Mouse (Mus musculus): ENCODE results near the gene N4bp2l2. TPM values are rescaled to one million over a fixed set of nuclear protein-coding genes. Genes with fewer than 3 reads are reported as not detected.

N4bp2l2 gene
- polyA plus RNA-seq, 1 experiment from 2014 or later, result 35.5 TPM

DNA sequence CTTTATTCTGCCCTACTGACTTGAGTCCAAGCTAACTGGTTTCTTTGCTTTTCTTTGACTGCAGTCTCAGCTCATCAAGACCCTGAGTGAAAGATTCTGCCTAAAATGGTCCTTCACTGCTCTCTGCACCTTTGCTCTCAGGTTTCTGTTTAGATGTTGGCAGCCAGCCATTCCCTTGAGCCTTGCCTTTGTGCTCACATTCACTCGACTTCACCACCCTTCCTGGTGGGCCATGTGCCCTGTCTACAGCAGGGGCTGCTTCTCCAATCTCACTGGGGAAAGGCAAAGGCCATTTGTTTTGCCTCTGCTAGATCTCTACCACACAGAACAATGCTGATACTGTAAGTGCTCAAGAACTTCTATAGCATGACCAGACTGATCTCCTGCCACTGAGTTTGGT lies 43.2 kb downstream of the N4bp2l2 start:
- H3K4me3 ChIP-seq, result no peak overlapping the region
- no peaks in the 10 kb centered on the region for H3K4me1 ChIP-seq
- H3K27ac ChIP-seq, result no peak overlapping the region
- H3K27me3 ChIP-seq (ENCODE audit: low read depth, poor library complexity, severe bottlenecking), result no peaks in the 10 kb centered on the region
- H3K36me3 ChIP-seq, result no peaks in the 10 kb centered on the region; the same call in 1 of the 2 replicates
- WGBS, result 65% methylated on average over 1 of the region's 1 CpGs
- no peaks in the 10 kb centered on the region for H3K9me3 ChIP-seq (replicated peaks)
- no peak for DNase-seq (ENCODE audit: low spot score)

DNA sequence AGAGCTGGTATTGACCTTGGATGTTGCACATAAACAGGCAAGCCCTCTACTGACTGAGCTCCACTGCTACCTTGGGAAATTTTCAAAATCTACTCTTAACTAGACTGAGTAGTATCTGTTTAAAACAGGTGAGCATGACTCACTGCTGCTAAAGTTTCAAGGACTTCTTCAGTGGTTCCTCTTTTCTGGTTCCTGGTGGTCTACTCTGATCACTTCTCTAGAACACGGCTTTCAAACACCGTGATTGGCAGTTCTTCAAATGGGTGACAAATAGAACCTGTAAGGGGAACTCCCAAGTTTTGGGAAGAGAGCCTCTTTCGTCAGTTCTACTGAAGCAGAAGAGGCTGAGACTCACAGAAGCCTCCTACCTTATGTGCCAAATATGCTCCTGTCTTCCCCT lies 44.4 kb downstream of the N4bp2l2 start:
- Histone ChIP-seq H3K36me3 (no peaks in the 10 kb centered on the region; the same call in 1 of the 2 replicates), H3K9me3 (replicated peaks) (no peaks in the 10 kb centered on the region), H3K27ac (no peak overlapping the region), H3K27me3 (ENCODE audit: low read depth, poor library complexity, severe bottlenecking) (no peaks in the 10 kb centered on the region), H3K4me3 (no peak overlapping the region), H3K4me1 (no peaks in the 10 kb centered on the region)
- 91% methylated on average over 3 of the region's 3 CpGs for WGBS
- no peak for DNase-seq (ENCODE audit: low spot score)

DNA sequence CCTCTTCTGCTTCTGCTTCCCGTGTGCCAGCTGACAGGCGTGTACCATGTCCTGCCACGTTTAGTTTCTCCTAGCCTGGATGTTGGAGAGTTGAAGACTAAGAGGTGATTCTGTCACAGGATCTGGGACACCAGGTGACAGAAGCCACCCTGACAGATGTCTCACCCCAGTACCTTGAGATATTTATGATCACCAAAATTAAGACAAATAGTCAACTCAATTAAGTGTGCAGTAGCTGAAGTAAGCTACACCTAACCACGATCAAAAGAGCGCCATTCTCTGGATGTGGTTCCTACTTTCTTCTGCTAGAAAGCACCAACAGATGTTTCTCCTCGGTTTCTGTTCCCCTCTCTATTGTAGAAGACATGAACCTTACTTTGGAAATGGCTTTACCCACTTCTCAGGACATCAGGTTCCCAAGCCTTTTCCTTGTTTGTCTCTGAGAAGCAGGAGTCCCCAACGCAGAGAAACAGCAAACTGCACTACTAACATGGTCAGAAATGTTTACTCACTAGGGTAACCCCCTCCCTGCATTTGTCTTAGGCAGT lies 45.3 kb downstream of the N4bp2l2 start:
- 90% methylated on average over 7 of the region's 7 CpGs for WGBS
- Histone ChIP-seq H3K27ac (no peak overlapping the region), H3K9me3 (replicated peaks) (no peaks in the 10 kb centered on the region), H3K4me1 (no peaks in the 10 kb centered on the region), H3K27me3 (ENCODE audit: low read depth, poor library complexity, severe bottlenecking) (no peaks in the 10 kb centered on the region), H3K4me3 (no peak overlapping the region), H3K36me3 (no peaks in the 10 kb centered on the region; the same call in 1 of the 2 replicates)
- DNase-seq (ENCODE audit: low spot score), result no peak

DNA sequence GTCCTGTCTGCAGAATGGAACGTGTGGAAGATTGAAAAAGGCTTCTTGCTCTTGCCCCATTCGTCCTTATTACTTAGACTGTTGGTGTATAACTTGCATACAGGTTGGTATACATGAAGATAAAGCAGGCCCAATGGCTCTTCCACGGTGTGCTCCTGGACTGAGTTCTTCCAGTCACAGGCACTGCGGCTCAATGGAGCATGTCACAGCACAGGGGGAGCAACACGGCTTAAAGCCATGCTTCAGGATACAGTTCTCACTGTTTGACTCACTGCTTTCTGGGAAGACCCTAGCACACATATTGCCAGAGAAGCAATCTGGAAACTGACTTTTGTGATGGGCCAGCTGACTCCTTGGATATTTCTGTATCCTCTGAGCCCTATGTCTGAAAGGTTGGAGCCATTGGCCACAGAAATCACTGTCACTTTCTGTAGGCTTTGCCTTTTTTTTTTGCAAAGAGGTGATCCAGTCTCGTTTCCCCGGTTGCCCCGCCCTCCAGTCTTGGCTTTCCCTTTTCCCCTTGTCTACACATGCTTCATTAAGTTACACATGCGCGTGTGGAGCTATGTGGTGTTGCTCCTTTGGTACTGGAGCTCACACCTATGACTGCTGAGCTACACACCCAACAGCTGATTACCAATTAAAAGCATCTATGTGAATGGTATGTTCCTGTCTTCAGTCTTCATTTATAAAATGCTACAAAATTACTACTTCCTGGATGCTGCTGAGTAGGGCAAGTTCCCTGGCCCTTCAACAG lies 47.2 kb downstream of the N4bp2l2 start:
- H3K36me3 ChIP-seq, result no peaks in the 10 kb centered on the region
- no peaks in the 10 kb centered on the region for H3K4me1 ChIP-seq
- H3K27me3 ChIP-seq (ENCODE audit: low read depth, poor library complexity, severe bottlenecking), result no peaks in the 10 kb centered on the region
- 92% methylated on average over 10 of the region's 10 CpGs for WGBS
- no peak overlapping the region for H3K27ac ChIP-seq
- DNase-seq (ENCODE audit: low spot score), result no peak
- no peak overlapping the region for H3K4me3 ChIP-seq
- H3K9me3 ChIP-seq (replicated peaks), result no peaks in the 10 kb centered on the region

DNA sequence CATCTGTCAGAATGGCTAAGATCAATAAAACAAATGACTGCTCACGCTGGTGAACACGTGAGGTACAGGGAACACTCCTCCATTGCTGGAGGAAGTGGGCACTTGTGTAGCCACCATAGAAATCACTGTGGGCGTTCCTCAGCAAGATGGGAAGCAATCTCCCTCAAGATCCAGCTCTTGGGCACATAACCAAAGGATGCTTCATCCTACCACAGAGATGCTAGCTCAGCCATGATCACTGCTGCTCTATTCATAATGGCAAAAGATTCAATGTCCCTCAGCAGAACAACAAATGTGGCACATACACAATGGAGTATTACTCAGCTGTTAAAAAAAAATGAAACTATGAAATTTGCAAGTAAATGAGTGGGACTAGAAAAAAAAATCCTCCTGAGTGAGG lies 49.3 kb downstream of the N4bp2l2 start:
- DNase-seq (ENCODE audit: low spot score), result no peak
- H3K4me1 ChIP-seq, result 0 out of 2 replicates have a peak, but pooled peaks cover 4% of the 10 kb centered on the region
- H3K9me3 ChIP-seq (replicated peaks), result no peaks in the 10 kb centered on the region
- no peaks in the 10 kb centered on the region for H3K27me3 ChIP-seq (ENCODE audit: low read depth, poor library complexity, severe bottlenecking)
- H3K27ac ChIP-seq, result no peak overlapping the region
- no peak overlapping the region for H3K4me3 ChIP-seq
- 89% methylated on average over 3 of the region's 3 CpGs for WGBS
- no peaks in the 10 kb centered on the region for H3K36me3 ChIP-seq

DNA sequence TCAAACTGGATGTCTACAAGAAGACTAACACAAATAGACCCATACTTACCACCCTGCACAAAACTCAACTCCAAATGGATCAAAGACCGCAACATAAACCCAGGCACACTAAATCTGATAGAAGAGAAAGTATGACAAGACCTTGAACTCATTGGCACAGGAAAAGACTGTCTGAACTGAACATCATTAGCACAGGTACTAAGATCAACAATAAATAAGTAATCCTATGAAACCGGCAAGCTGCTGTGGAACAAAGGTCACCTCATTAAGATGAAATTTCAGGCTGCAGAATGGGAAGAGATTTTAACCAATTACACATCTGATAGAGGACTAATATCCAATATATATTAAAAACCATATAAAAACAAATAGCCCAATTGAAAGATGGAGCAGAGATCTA lies 49.8 kb downstream of the N4bp2l2 start:
- Histone ChIP-seq H3K27ac (no peak overlapping the region), H3K27me3 (ENCODE audit: low read depth, poor library complexity, severe bottlenecking) (no peaks in the 10 kb centered on the region), H3K4me1 (0 out of 2 replicates have a peak, but pooled peaks cover 6% of the 10 kb centered on the region), H3K36me3 (no peaks in the 10 kb centered on the region), H3K9me3 (replicated peaks) (no peaks in the 10 kb centered on the region), H3K4me3 (no peak overlapping the region)
- 91% methylated on average over 2 of the region's 2 CpGs for WGBS
- no peak for DNase-seq (ENCODE audit: low spot score)

DNA sequence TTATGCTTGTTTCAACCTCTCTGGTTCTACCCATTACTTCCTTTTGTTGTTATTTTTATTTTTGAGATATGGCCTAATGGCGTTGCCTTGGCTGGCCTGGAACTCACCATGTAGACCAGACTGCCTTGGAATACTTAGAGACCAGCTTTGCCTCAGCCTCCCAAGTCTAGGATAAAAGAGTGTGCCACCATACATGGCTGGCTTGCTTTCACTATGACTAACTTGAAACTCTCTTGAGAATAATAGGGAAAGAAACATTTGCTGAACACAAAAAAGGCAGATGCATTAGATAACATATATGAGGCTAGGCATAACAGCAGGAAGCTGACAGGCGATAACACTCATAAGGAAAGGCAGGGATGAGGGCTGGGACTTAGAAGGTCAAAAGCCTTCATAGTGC lies 51.9 kb downstream of the N4bp2l2 start:
- Histone ChIP-seq H3K4me3 (no peak overlapping the region), H3K27me3 (ENCODE audit: low read depth, poor library complexity, severe bottlenecking) (no peaks in the 10 kb centered on the region), H3K9me3 (replicated peaks) (no peaks in the 10 kb centered on the region), H3K27ac (no peak overlapping the region), H3K4me1 (0 out of 2 replicates have a peak, but pooled peaks cover 6% of the 10 kb centered on the region), H3K36me3 (no peaks in the 10 kb centered on the region)
- 85% methylated on average over 2 of the region's 2 CpGs for WGBS
- no peak for DNase-seq (ENCODE audit: low spot score)

DNA sequence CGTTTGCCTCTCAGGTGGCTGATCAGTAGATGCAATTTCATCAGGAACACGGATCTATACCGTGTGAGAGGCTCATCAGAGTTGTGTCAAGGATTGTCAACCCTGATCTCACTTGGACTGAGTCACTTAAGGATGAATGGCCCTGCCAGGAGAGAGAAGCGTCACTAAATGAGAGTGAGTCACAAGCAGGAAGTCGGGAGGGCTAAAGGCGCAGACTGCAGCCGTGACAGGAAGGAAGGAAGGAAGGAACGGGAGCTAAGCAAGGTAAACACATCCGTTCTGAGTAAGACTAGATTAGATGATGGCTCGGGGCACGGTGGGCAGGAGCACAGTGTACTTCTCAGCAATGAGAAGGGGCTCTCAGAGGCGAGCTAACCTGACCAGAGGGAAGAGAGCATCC lies 54.3 kb downstream of the N4bp2l2 start:
- no peak overlapping the region for H3K4me3 ChIP-seq
- no peaks in the 10 kb centered on the region for H3K27me3 ChIP-seq (ENCODE audit: low read depth, poor library complexity, severe bottlenecking)
- H3K36me3 ChIP-seq, result no peaks in the 10 kb centered on the region
- no peaks in the 10 kb centered on the region for H3K9me3 ChIP-seq (replicated peaks)
- no peak overlapping the region for H3K27ac ChIP-seq
- 73% methylated on average over 12 of the region's 12 CpGs for WGBS
- DNase-seq (ENCODE audit: low spot score), result no peak
- 0 out of 2 replicates have a peak, but pooled peaks cover 6% of the 10 kb centered on the region for H3K4me1 ChIP-seq

DNA sequence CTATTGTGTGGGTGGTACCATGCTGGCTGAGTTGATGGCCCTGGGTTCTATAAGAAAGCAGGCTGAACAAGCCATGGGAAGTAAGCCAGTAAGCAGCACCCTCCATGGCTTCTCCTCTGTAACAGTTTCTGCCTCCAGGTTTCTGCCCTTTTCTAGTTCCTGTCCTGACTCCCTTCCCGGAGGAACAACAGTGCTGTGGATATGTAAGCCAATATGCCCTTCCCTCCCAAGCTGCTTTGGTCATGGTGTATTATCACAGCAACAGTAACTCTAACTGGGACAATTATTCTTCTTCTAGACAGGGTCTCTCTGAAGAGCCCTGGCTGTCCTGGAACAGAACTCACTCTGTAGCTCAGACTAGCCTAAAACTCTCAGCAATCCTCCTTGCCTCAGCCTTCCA lies 54.8 kb downstream of the N4bp2l2 start:
- H3K27ac ChIP-seq, result no peak overlapping the region
- DNase-seq (ENCODE audit: low spot score), result no peak
- H3K4me1 ChIP-seq, result 0 out of 2 replicates have a peak, but pooled peaks cover 6% of the 10 kb centered on the region
- 92% methylated on average over 1 of the region's 1 CpGs for WGBS
- H3K9me3 ChIP-seq (replicated peaks), result no peaks in the 10 kb centered on the region
- no peaks in the 10 kb centered on the region for H3K36me3 ChIP-seq
- no peaks in the 10 kb centered on the region for H3K27me3 ChIP-seq (ENCODE audit: low read depth, poor library complexity, severe bottlenecking)
- no peak overlapping the region for H3K4me3 ChIP-seq

DNA sequence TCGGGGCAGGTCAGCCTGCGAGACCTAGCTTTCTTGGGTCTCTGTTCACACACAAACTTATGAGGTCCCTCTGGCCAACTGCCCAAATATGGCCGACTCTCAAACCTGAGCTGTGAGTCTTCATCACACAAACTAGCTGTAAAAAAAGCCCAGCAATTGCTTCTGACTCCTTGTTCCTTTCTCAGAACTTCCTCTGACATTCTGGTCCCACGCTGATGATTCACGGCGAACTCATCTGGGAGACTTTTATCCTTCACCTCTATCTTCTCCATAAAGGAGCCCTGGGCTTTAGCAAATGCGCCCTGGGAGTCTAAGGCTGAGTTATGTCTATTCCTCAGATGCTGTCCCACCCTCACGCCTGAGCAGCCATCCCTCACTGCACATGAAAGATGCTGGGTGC lies 58.4 kb downstream of the N4bp2l2 start:
- no peaks in the 10 kb centered on the region for H3K36me3 ChIP-seq
- DNase-seq (ENCODE audit: low spot score), result no peak
- H3K27me3 ChIP-seq (ENCODE audit: low read depth, poor library complexity, severe bottlenecking), result no peaks in the 10 kb centered on the region
- no peak overlapping the region for H3K4me3 ChIP-seq
- 0 out of 2 replicates have a peak, but pooled peaks cover 6% of the 10 kb centered on the region for H3K4me1 ChIP-seq
- H3K27ac ChIP-seq, result no peak overlapping the region
- WGBS, result 94% methylated on average over 8 of the region's 8 CpGs
- H3K9me3 ChIP-seq (replicated peaks), result no peaks in the 10 kb centered on the region

DNA sequence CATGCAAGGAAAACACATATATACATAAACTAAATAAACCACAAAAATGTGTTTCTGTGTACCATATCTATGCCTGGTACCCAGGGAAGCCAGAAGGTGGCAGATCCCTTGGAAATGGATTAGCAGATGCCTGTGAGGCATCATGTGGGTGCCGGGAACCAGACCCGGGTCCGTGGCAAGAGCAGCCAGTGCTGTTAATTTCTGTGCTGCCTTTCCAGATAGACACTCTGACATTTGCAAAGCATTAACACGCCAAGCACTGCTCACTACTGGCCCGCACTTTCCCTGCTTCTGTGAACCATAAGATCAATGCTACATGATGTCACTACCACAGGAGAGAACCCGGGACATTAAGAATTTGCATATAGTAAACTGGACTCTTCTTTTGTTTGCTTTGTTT lies 59.9 kb downstream of the N4bp2l2 start:
- WGBS, result 94% methylated on average over 6 of the region's 6 CpGs
- Histone ChIP-seq H3K9me3 (replicated peaks) (no peaks in the 10 kb centered on the region), H3K36me3 (no peaks in the 10 kb centered on the region), H3K4me3 (no peak overlapping the region), H3K27ac (no peak overlapping the region), H3K27me3 (ENCODE audit: low read depth, poor library complexity, severe bottlenecking) (no peaks in the 10 kb centered on the region), H3K4me1 (peaks cover 3% of the 10 kb centered on the region; the same call in 1 of the 2 replicates)
- DNase-seq (ENCODE audit: low spot score), result no peak

DNA sequence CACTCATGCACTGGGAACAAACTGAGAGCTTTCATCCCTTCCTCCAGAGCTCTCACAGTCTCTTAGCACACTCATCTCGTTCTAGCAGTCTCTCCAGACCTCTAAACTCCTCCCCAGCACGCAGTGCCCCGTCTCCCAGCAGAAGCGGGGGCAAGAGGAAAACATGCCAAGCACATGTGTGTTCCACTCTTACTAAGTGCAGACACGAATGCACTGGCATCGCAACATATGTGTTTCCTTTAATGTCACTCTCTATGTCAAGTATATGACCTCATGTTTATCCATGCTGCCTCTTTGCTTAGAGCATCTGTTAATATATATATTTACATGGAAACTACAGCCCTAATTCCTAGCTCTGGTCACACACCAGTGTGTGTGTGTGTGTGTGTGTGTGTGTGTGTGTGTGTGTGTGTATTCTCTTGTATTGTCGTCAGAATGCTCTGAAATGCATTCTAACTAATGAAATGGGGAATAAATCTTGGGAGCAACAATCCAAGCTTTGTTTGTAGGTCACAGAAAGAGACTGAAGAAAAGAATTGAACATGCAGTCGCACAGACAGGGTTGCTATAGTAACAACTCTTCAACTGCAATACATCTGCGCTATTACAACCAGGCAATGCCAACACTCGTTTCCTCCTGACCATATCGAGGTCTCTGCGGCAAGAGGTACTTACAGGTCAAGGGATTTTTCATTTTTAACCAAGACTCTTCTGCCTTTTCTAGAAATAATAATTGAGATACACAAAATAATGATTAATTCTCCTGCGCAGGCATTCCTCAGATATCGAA lies 64.3 kb downstream of the N4bp2l2 start:
- Histone ChIP-seq H3K36me3 (no peaks in the 10 kb centered on the region), H3K27me3 (ENCODE audit: low read depth, poor library complexity, severe bottlenecking) (peaks cover 10% of the 10 kb centered on the region; the same call in 1 of the 2 replicates), H3K9me3 (replicated peaks) (no peaks in the 10 kb centered on the region), H3K27ac (no peak overlapping the region), H3K4me1 (peaks cover 33% of the 10 kb centered on the region), H3K4me3 (no peak overlapping the region)
- no peak for DNase-seq (ENCODE audit: low spot score)
- WGBS, result 91% methylated on average over 14 of the region's 14 CpGs
